Mouse (Mus musculus) embryonic facial prominence, embryonic 12.5 days (tissue): Measurements from ENCODE around the gene Foxb2. TPM values are rescaled to one million over a fixed set of nuclear protein-coding genes. Genes with fewer than 3 reads are reported as not detected.

Experiments used
- polyA plus RNA-seq: library from polyadenylated mRNA; unstranded; fragments of >200 nt; fragmentation: Nextera tagmentation; extraction: Ambion mirVana; gene quantifications from 2 replicates; pipeline ENCODE4 v1.2.1, GENCODE M21; 2016

Foxb2 gene
- polyA plus RNA-seq, 1 experiment from 2014 or later = 0.22 TPM

Other genes starting within 250 kb of the Foxb2 start
- 6.5 and 8.5 TPM in 2 replicates for gene Vps13a, start 92.9 kb downstream of the Foxb2 start, polyA plus RNA-seq
- 3.1 and 4.8 TPM in 2 replicates for gene Prune2, start 82.3 kb upstream of the Foxb2 start, polyA plus RNA-seq